In the genomic region with DNA sequence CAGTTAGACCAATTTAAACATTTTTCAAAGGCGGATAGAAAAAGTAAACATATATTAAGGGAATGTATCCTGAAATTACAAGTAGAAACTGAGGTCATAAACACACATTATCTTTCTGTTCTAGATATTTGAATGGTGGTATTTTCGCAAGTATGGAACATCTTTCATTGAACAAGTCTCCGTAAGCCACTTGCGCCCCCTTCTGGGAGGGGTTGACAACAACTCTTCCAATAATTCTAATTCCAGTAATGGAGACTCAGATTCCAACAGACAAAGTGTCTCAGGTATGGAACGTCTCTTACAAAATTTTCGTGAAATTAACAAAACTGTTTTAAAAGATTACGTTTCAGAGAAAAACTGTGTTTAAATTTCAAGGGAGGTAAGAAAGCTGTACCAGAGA, we compare ENCODE assay signal across 7 mouse cellular contexts.
DNase-seq lines count a peak whose midpoint lies in the region; ATAC-seq and TF ChIP-seq lines count a peak whose summit lies in the region.

No protein-coding gene starts in this region.

- no peak overlapping the region for H3K9ac ChIP-seq in embryonic facial prominence, embryonic 14.5 days (ENCODE audit: low read depth, low read length)
- H3K9ac ChIP-seq in liver, embryonic 14.5 days (replicated peaks) = no peak overlapping the region

- H3K4me2 ChIP-seq in embryonic facial prominence, embryonic 14.5 days (ENCODE audit: low read depth, low read length) = no peak overlapping the region
- no peak overlapping the region for H3K4me2 ChIP-seq in liver, embryonic 14.5 days (ENCODE audit: low read depth)

- H3K79me2 ChIP-seq in C2C12 (ENCODE audit: control insufficient read depth, insufficient read depth) = no peaks in the 10 kb centered on the region

- whole genome bisulfite sequencing in embryonic facial prominence, embryonic 14.5 days = 44% methylated on average over 7 of the region's 7 CpGs
- 26% methylated on average over 7 of the region's 7 CpGs for WGBS in liver, embryonic 14.5 days (ENCODE audit: insufficient replicate concordance)

- no peaks in the 10 kb centered on the region for H3K36me3 ChIP-seq in C2C12 (ENCODE audit: control insufficient read depth, insufficient read depth)
- H3K36me3 ChIP-seq in embryonic facial prominence, embryonic 14.5 days (ENCODE audit: control insufficient read depth, insufficient read depth, low read length) = peaks cover 14% of the 10 kb centered on the region; the same call in 1 of the 2 replicates
- H3K36me3 ChIP-seq in liver, embryonic 14.5 days (replicated peaks; ENCODE audit: control insufficient read depth, insufficient read depth, low read depth) = no peaks in the 10 kb centered on the region

- TF ChIP-seq CTCF in C2C12 (IDR thresholded peaks at IDR 0.05; ENCODE audit: control insufficient read depth, insufficient read depth, insufficient read length) = peak; percentile 16
- TF ChIP-seq CTCF in liver, embryonic 14.5 days (IDR thresholded peaks at IDR 0.05; ENCODE audit: low read depth) = peak; percentile 77

- H3K4me3 ChIP-seq in C2C12 (ENCODE audit: insufficient read depth, poor library complexity, severe bottlenecking) = no peak overlapping the region
- no peak overlapping the region for H3K4me3 ChIP-seq in embryonic facial prominence, embryonic 14.5 days (ENCODE audit: low read depth, low read length)
- H3K4me3 ChIP-seq in liver, embryonic 14.5 days (ENCODE audit: insufficient read depth in 1 of 2, low read depth in 2 of 2, low read length in 2 of 2) = no peak overlapping the region

- no peak overlapping the region for H3ac ChIP-seq in C2C12 (ENCODE audit: control insufficient read depth, insufficient read length, low read depth)

- no peak for ATAC-seq in embryonic facial prominence, embryonic 14.5 days (ENCODE audit: low read depth)
- no peak for ATAC-seq in liver, embryonic 14.5 days (ENCODE audit: insufficient read depth)

- H3K27ac ChIP-seq in embryonic facial prominence, embryonic 14.5 days (replicated peaks; ENCODE audit: low read depth, low read length) = no peak overlapping the region
- no peak overlapping the region for H3K27ac ChIP-seq in liver, embryonic 14.5 days

- no peaks in the 10 kb centered on the region for H3K79me3 ChIP-seq in C2C12 (ENCODE audit: low read depth)

- no peaks in the 10 kb centered on the region for H3K27me3 ChIP-seq in C2C12 (ENCODE audit: control insufficient read depth, insufficient read depth, insufficient read length)
- no peaks in the 10 kb centered on the region for H3K27me3 ChIP-seq in embryonic facial prominence, embryonic 14.5 days (replicated peaks; ENCODE audit: control insufficient read depth, insufficient read depth, low read length)
- H3K27me3 ChIP-seq in liver, embryonic 14.5 days (ENCODE audit: control insufficient read depth, insufficient read depth, low read length) = no peaks in the 10 kb centered on the region

- DNase-seq in 416B (ENCODE audit: low read depth) = peak; percentile 74
- DNase-seq in adrenal gland, postnatal 36 days = peak; percentile 81 to 88
- peak; percentile 66 for DNase-seq in embryonic facial prominence, embryonic 14.5 days (ENCODE audit: low spot score)
- DNase-seq in kidney, postnatal 10 days = peak; percentile 84
- DNase-seq in liver, embryonic 14.5 days (ENCODE audit: low read depth in 3 of 3, low spot score in 3 of 3) = peak; percentile 47 to 62 (median 54)
- peak; percentile 64 for DNase-seq in right cerebral cortex, postnatal 14 days

- no peak for TF ChIP-seq EP300 in liver, embryonic 14.5 days (IDR thresholded peaks at IDR 0.05; ENCODE audit: low read depth)

- 0 out of 2 replicates have a peak, but pooled peaks cover 10% of the 10 kb centered on the region for H3K9me3 ChIP-seq in embryonic facial prominence, embryonic 14.5 days (ENCODE audit: control insufficient read depth, low read length)
- H3K9me3 ChIP-seq in liver, embryonic 14.5 days (ENCODE audit: control insufficient read depth, low read length) = no peaks in the 10 kb centered on the region

- no peaks in the 10 kb centered on the region for H3K4me1 ChIP-seq in embryonic facial prominence, embryonic 14.5 days (ENCODE audit: control insufficient read depth, insufficient read depth, low read length)
- 0 out of 4 replicates have a peak, but pooled peaks cover 0 to 2% of the 10 kb centered on the region in 2 experiments for H3K4me1 ChIP-seq in liver, embryonic 14.5 days (replicated peaks; ENCODE audit: control insufficient read depth in 2 of 2, insufficient read depth in 2 of 2, low read length in 1 of 2)

TF ChIP-seq in C2C12, 6 proteins besides CTCF, POLR2A, EP300 and RAD21:
- TF ChIP-seq MYOG (IDR thresholded peaks at IDR 0.05; ENCODE audit: control insufficient read depth, extremely low read depth, insufficient read length) (no peak), MYOD1 (IDR thresholded peaks at IDR 0.05; ENCODE audit: control insufficient read depth, insufficient read length, low read depth) (no peak), FOSL1 (IDR thresholded peaks at IDR 0.05; ENCODE audit: insufficient read depth, low read length, poor library complexity, severe bottlenecking) (no peak), MAX (IDR thresholded peaks at IDR 0.05) (no peak), USF1 (IDR thresholded peaks at IDR 0.05; ENCODE audit: low read depth) (no peak), CEBPB (IDR thresholded peaks at IDR 0.05; ENCODE audit: low read depth) (no peak)
TF ChIP-seq in C2C12: peak in this region for 0.
